Mouse (Mus musculus): Measurements from ENCODE around the gene Pink1. TPM values are rescaled to one million over a fixed set of nuclear protein-coding genes. Genes with fewer than 3 reads are reported as not detected.
A peak's percentile ranks its signal among the peaks of the same experiment; 100 is the strongest.

Gene Pink1
- total RNA-seq (2021) = 100 to 1,000 TPM; 141 to 211 TPM
- long read RNA-seq, experiment 1, transcript Pink1-201 (8 exons, 2,375 nt) = major isoform, 288 of 515 reads
- long read RNA-seq, experiment 1, partial matches to known transcripts = 194 of 515 reads
- long read RNA-seq, experiment 1, other reads (novel, unspliced or antisense) = 30 of 515 reads
- long read RNA-seq, experiment 2, transcript Pink1-201 (8 exons, 2,375 nt) = major isoform, 72 of 155 reads
- long read RNA-seq, experiment 2, partial matches to known transcripts = 73 of 155 reads
- long read RNA-seq, experiment 2, other reads (novel, unspliced or antisense) = 9 of 155 reads

GRCm38 (mm10) chr4:138326077-138326695, at the start of gene Pink1:
Gene Pink1 (minus strand): TSS chr4:138326307.
- peak; percentile 94 to 95 for DNase-seq

GRCm38 (mm10) chr4:138375117-138375516, 49.0 kb upstream of the Pink1 start:
- no peak for DNase-seq

GRCm38 (mm10) chr4:138370996-138371516, 44.9 kb upstream of the Pink1 start:
- no peak for DNase-seq

- no peak for DNase-seq
These were observed 42.6 kb upstream of the Pink1 start for GRCm38 (mm10) chr4:138368498-138369260.

GRCm38 (mm10) chr4:138367641-138368497, 41.8 kb upstream of the Pink1 start, which contains the start of gene Cda:
Gene Cda (minus strand): TSS chr4:138367992.
- DNase-seq = peak; percentile 91 to 94

- DNase-seq = no peak
These were observed 40.5 kb upstream of the Pink1 start for GRCm38 (mm10) chr4:138366561-138366960.

GRCm38 (mm10) chr4:138363511-138363910, 37.4 kb upstream of the Pink1 start:
- no peak for DNase-seq

- DNase-seq = peak in 1 of 2 experiments; percentile 51
These were observed 36.8 kb upstream of the Pink1 start for GRCm38 (mm10) chr4:138362883-138363282.

- no peak for DNase-seq
These were observed 35.3 kb upstream of the Pink1 start for GRCm38 (mm10) chr4:138361370-138361821.

GRCm38 (mm10) chr4:138358176-138358575, 32.1 kb upstream of the Pink1 start:
- no peak for DNase-seq

GRCm38 (mm10) chr4:138356551-138356950, 30.4 kb upstream of the Pink1 start:
- DNase-seq = peak; percentile 68 to 76

- DNase-seq = no peak
These were observed 30.0 kb upstream of the Pink1 start for GRCm38 (mm10) chr4:138356141-138356540.

GRCm38 (mm10) chr4:138355496-138355895, 29.4 kb upstream of the Pink1 start:
- DNase-seq = no peak

- peak; percentile 34 to 58 for DNase-seq
These were observed 27.5 kb upstream of the Pink1 start for GRCm38 (mm10) chr4:138353438-138354171.

- DNase-seq = no peak
These were observed 26.6 kb upstream of the Pink1 start for GRCm38 (mm10) chr4:138352692-138353091.

GRCm38 (mm10) chr4:138351821-138352220, 25.7 kb upstream of the Pink1 start:
- DNase-seq = no peak

- DNase-seq = no peak
These were observed 22.6 kb upstream of the Pink1 start for GRCm38 (mm10) chr4:138348716-138349115.

- DNase-seq = no peak
These were observed 21.2 kb upstream of the Pink1 start for GRCm38 (mm10) chr4:138347280-138347679.

GRCm38 (mm10) chr4:138344891-138345545, 18.9 kb upstream of the Pink1 start:
- DNase-seq = peak; percentile 73 to 76

GRCm38 (mm10) chr4:138343341-138343837, 17.3 kb upstream of the Pink1 start:
- DNase-seq = peak; percentile 81 to 84
